Mouse (Mus musculus): ENCODE measurements around the gene Oxa1l.

DNA sequence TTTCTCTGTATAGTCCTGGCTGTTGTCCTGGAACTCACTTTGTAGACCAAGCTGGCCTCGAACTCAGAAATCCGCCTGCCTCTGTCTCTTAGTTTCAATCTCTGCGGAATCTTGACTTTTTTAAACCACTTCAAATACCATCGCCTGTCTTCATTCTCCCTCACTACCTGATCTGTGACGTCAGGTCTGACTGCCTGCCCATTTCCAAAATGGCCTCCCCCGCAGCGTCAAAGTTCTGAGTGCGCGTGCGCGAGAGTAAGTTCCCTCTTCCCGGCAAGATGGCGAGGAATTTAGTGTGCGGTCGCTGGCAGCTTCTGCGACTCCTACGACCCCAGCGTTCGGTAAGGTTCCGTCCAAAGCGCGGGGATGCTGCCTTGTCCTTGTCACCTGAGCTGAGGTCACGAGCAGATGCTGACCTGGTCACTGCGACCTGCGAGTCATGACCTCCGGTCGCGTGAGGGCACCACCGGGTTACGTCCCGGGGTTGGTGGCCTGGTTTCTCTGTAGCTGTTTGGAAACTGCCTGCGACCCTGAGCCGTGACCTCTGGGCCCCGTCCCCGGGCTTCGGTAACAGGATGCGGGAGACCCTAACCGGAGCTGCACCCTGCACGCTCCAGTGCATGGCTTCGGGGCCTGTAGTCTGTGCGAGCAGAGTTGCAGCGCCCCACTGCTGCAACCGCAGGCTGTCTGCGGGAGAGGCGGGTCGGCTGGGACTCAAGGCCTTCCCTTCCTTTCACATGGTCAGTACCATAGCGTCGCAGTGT, at the start of gene Oxa1l:
- TF ChIP-seq CTCF (IDR thresholded peaks at IDR 0.05; ENCODE audit: low read depth, low read length) (no peak), TAL1 (conservative IDR thresholded peaks at IDR 0.05; ENCODE audit: low read depth, low read length) (no peak), GATA1 (IDR thresholded peaks at IDR 0.05; ENCODE audit: borderline replicate concordance, low read length) (no peak)
